Mouse (Mus musculus) erythroblast, embryonic 14.5 days (primary cell): ENCODE results near the gene Pgls. TPM values are rescaled to one million over a fixed set of nuclear protein-coding genes. Genes with fewer than 3 reads are reported as not detected.

Source experiments
- H3K27me3 ChIP-seq: 2 replicates; pipeline ENCODE4 v1.6.1; 2012; ENCODE audit warnings: inconsistent platforms; ENCODE audit not compliant: control insufficient read depth
- H3K36me3 ChIP-seq: 2 replicates; pipeline ENCODE4 v1.6.1; 2012; ENCODE audit warnings: mild to moderate bottlenecking, inconsistent platforms; ENCODE audit not compliant: control insufficient read depth
- H3K4me1 ChIP-seq: 2 replicates; pipeline ENCODE4 v1.6.1; 2012; ENCODE audit warnings: inconsistent platforms; ENCODE audit not compliant: control insufficient read depth
- H3K4me3 ChIP-seq: replicated peaks from 2 replicates; pipeline ENCODE3; 2012; ENCODE audit warnings: moderate library complexity, mild to moderate bottlenecking, inconsistent platforms
- H3K9me3 ChIP-seq: 2 replicates; pipeline ENCODE4 v1.6.1; 2012; ENCODE audit warnings: low read length, inconsistent platforms, mixed read lengths; ENCODE audit not compliant: control insufficient read depth
- GATA1 ChIP-seq: IDR thresholded peaks from 2 replicates; pipeline ENCODE4 v1.6.1; 2012; ENCODE audit warnings: low read length, inconsistent platforms, mixed read lengths
- TAL1 ChIP-seq: IDR thresholded peaks from 3 replicates; pipeline ENCODE4 v1.6.1; 2012; ENCODE audit warnings: low read length, inconsistent platforms, mixed read lengths
- polyA plus RNA-seq: library from polyadenylated mRNA; stranded (reverse); fragments of >175 nt; gene quantifications from 2 replicates; pipeline ENCODE4 v1.2.3, GENCODE M21; 2012

The Pgls gene
- polyA plus RNA-seq, 1 experiment = 12.5 TPM

GRCm38 (mm10) chr8:71595862-71596261 lies 3.9 kb downstream of the Pgls start:
- peaks cover 51% of the 10 kb centered on the region for H3K4me1 ChIP-seq
- no peak overlapping the region for H3K4me3 ChIP-seq
- peaks cover 17% of the 10 kb centered on the region for H3K36me3 ChIP-seq

GRCm38 (mm10) chr8:71596384-71596783 lies 4.4 kb downstream of the Pgls start:
- Histone ChIP-seq H3K36me3 (peaks cover 17% of the 10 kb centered on the region), H3K27me3 (peaks cover 3% of the 10 kb centered on the region; the same call in 1 of the 2 replicates), H3K9me3 (no peaks in the 10 kb centered on the region), H3K4me1 (peaks cover 46% of the 10 kb centered on the region), H3K4me3 (no peak overlapping the region)
- TF ChIP-seq GATA1 (no peak), TAL1 (no peak)

More at GRCm38 (mm10) chr8:71595862-71596261, 3.9 kb downstream of the Pgls start:
- Histone ChIP-seq H3K9me3 (no peaks in the 10 kb centered on the region), H3K27me3 (peaks cover 3% of the 10 kb centered on the region; the same call in 1 of the 2 replicates)
- TF ChIP-seq GATA1 = no peak
- no peak for TF ChIP-seq TAL1

GRCm38 (mm10) chr8:71596798-71597197 lies 4.8 kb downstream of the Pgls start:
- Histone ChIP-seq H3K27me3 (peaks cover 4% of the 10 kb centered on the region; the same call in 1 of the 2 replicates), H3K4me3 (no peak overlapping the region), H3K4me1 (peaks cover 42% of the 10 kb centered on the region), H3K36me3 (peaks cover 17% of the 10 kb centered on the region), H3K9me3 (no peaks in the 10 kb centered on the region)
- no peak for TF ChIP-seq GATA1
- TF ChIP-seq TAL1 = no peak

- Histone ChIP-seq H3K36me3 (peaks cover 17% of the 10 kb centered on the region), H3K27me3 (peaks cover 10% of the 10 kb centered on the region), H3K9me3 (no peaks in the 10 kb centered on the region), H3K4me1 (peaks cover 37% of the 10 kb centered on the region), H3K4me3 (no peak within 1 kb of the TSS)
- TF ChIP-seq GATA1 (no peak), TAL1 (no peak)
Observed at GRCm38 (mm10) chr8:71597451-71597850, 5.5 kb downstream of the Pgls start, which contains the start of gene Fam129c. TSS of gene Fam129c (plus strand) at chr8:71597648.

GRCm38 (mm10) chr8:71598375-71598774 lies 6.4 kb downstream of the Pgls start:
- Histone ChIP-seq H3K36me3 (peaks cover 17% of the 10 kb centered on the region), H3K9me3 (no peaks in the 10 kb centered on the region), H3K4me1 (peaks cover 30% of the 10 kb centered on the region), H3K27me3 (peaks cover 19% of the 10 kb centered on the region), H3K4me3 (no peak overlapping the region)
- TF ChIP-seq GATA1 (no peak), TAL1 (no peak)

- Histone ChIP-seq H3K9me3 (no peaks in the 10 kb centered on the region), H3K27me3 (peaks cover 19% of the 10 kb centered on the region), H3K4me3 (no peak overlapping the region), H3K36me3 (peaks cover 16% of the 10 kb centered on the region), H3K4me1 (peaks cover 25% of the 10 kb centered on the region)
- TF ChIP-seq TAL1 (no peak), GATA1 (no peak)
Observed at GRCm38 (mm10) chr8:71598841-71599240, 6.9 kb downstream of the Pgls start.

- Histone ChIP-seq H3K36me3 (peaks cover 5% of the 10 kb centered on the region), H3K27me3 (peaks cover 19% of the 10 kb centered on the region), H3K4me1 (peaks cover 13% of the 10 kb centered on the region), H3K4me3 (no peak overlapping the region), H3K9me3 (no peaks in the 10 kb centered on the region)
- TF ChIP-seq GATA1 = no peak
- TF ChIP-seq TAL1 = no peak
Observed at GRCm38 (mm10) chr8:71601939-71602665, 10.1 kb downstream of the Pgls start.

- TF ChIP-seq TAL1 = no peak
- TF ChIP-seq GATA1 = no peak
- Histone ChIP-seq H3K4me3 (no peak overlapping the region), H3K4me1 (peaks cover 11% of the 10 kb centered on the region), H3K27me3 (peaks cover 19% of the 10 kb centered on the region), H3K9me3 (no peaks in the 10 kb centered on the region), H3K36me3 (peaks cover 2% of the 10 kb centered on the region)
Observed at GRCm38 (mm10) chr8:71602666-71603334, 10.8 kb downstream of the Pgls start.

- peaks cover 15% of the 10 kb centered on the region for H3K4me1 ChIP-seq
- no peak overlapping the region for H3K4me3 ChIP-seq
- no peaks in the 10 kb centered on the region for H3K9me3 ChIP-seq
- peaks cover 2% of the 10 kb centered on the region for H3K36me3 ChIP-seq
- no peak for TF ChIP-seq GATA1
- no peak for TF ChIP-seq TAL1
- peaks cover 19% of the 10 kb centered on the region for H3K27me3 ChIP-seq
Observed at GRCm38 (mm10) chr8:71604021-71604420, 12.0 kb downstream of the Pgls start.
